Mouse (Mus musculus): ENCODE measurements around the gene Vmn1r121.
"Not testable (repeated sequence)": the region's sequence is repeated elsewhere in the genome, so short reads cannot be mapped to it uniquely, and the experiment has no call there.

Gene Vmn1r121

GRCm38 (mm10) chr7:21098413-21098812, at the start of gene Vmn1r121:
Gene Vmn1r121, minus strand, starts transcription at chr7:21098513.
- not testable (repeated sequence) for DNase-seq (ENCODE audit: low read depth, low spot score)

- DNase-seq (ENCODE audit: low read depth, low spot score) = not testable (repeated sequence)
These were observed 35.7 kb upstream of the Vmn1r121 start, which contains the start of gene Vmn1r122 for GRCm38 (mm10) chr7:21134028-21134427. Gene Vmn1r122, minus strand, starts transcription at chr7:21134128.

GRCm38 (mm10) chr7:21053684-21054083, 44.6 kb downstream of the Vmn1r121 start, which contains the start of gene Vmn1r120:
Gene Vmn1r120, minus strand, starts transcription at chr7:21053784.
- DNase-seq (ENCODE audit: low read depth, low spot score) = not testable (repeated sequence)
